Mouse (Mus musculus) macrophage (primary cell): ENCODE data around the gene Slc25a26. TPM values are rescaled to one million over a fixed set of nuclear protein-coding genes. Genes with fewer than 3 reads are reported as not detected.

Experiments
- H3K27ac ChIP-seq: fragments of 350-480 bp; formaldehyde crosslinking; 2 replicates; pipeline ENCODE4 v1.9.0; 2021
- H3K36me3 ChIP-seq: fragments of 350-480 bp; formaldehyde crosslinking; 2 replicates; pipeline ENCODE4 v1.9.0; 2021; ENCODE audit errors: inconsistent target
- H3K4me3 ChIP-seq: fragments of 350-480 bp; formaldehyde crosslinking; 2 replicates; pipeline ENCODE4 v1.9.0; 2021; ENCODE audit errors: inconsistent target
- H3K79me2 ChIP-seq: fragments of 350-480 bp; formaldehyde crosslinking; 2 replicates; pipeline ENCODE4 v1.9.0; 2021; ENCODE audit errors: inconsistent target
- WGBS: methylation state at CpG from one replicate; pipeline ENCODE4 v1.1.7; 2026; ENCODE audit warnings: inconsistent platforms; ENCODE audit not compliant: missing documents; 5-methylcytosine and 5-hydroxymethylcytosine counted together
- polyA plus RNA-seq: library from polyadenylated mRNA; stranded (reverse); fragments of 250-400 nt; gene quantifications from 3 replicates; pipeline ENCODE4 v1.2.4, GENCODE M21; 2018; ENCODE audit warnings: inconsistent platforms

Slc25a26 gene
- polyA plus RNA-seq, 1 experiment from 2014 or later: 3.0 TPM

GRCm38 (mm10) chr6:94599016-94599415 lies 98.9 kb downstream of the Slc25a26 start:
- no peaks in the 10 kb centered on the region for H3K79me2 ChIP-seq
- no peak overlapping the region for H3K4me3 ChIP-seq
- 95% methylated on average over 13 of the region's 13 CpGs for WGBS
- no peak overlapping the region for H3K27ac ChIP-seq
- H3K36me3 ChIP-seq: no peaks in the 10 kb centered on the region

GRCm38 (mm10) chr6:94601101-94601500 lies 101.0 kb downstream of the Slc25a26 start:
- 94% methylated on average over 5 of the region's 5 CpGs for WGBS

DNA sequence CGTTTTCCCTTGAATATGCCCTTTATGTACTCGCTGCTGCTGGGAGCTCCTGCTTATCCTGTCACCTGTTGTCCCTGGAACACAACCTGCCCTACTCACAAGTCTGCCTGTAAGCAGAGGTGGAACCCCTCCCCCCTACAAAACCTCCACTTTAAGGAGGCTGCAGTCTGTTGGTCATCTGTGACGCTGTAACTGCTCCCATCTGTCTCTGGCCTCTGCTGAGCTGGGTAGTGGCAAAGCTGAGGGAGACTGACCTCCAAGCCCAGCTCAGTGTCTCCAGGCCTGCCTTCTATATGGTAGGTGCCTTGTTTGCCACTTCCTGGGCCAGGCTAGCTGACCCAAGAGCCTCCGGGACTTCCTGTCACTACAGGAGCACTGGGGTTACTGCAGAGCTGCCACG lies 101.7 kb downstream of the Slc25a26 start:
- Histone ChIP-seq H3K4me3 (no peak overlapping the region), H3K36me3 (no peaks in the 10 kb centered on the region), H3K79me2 (no peaks in the 10 kb centered on the region), H3K27ac (no peak overlapping the region)
- 89% methylated on average over 5 of the region's 5 CpGs for WGBS

More at GRCm38 (mm10) chr6:94601101-94601500, 101.0 kb downstream of the Slc25a26 start:
- H3K27ac ChIP-seq: no peak overlapping the region
- H3K4me3 ChIP-seq: no peak overlapping the region
- H3K79me2 ChIP-seq: no peaks in the 10 kb centered on the region
- no peaks in the 10 kb centered on the region for H3K36me3 ChIP-seq

GRCm38 (mm10) chr6:94604072-94604471 lies 103.9 kb downstream of the Slc25a26 start:
- no peak overlapping the region for H3K27ac ChIP-seq
- no peaks in the 10 kb centered on the region for H3K79me2 ChIP-seq
- no peak overlapping the region for H3K4me3 ChIP-seq
- no peaks in the 10 kb centered on the region for H3K36me3 ChIP-seq
- WGBS: 85% methylated on average over 3 of the region's 3 CpGs

DNA sequence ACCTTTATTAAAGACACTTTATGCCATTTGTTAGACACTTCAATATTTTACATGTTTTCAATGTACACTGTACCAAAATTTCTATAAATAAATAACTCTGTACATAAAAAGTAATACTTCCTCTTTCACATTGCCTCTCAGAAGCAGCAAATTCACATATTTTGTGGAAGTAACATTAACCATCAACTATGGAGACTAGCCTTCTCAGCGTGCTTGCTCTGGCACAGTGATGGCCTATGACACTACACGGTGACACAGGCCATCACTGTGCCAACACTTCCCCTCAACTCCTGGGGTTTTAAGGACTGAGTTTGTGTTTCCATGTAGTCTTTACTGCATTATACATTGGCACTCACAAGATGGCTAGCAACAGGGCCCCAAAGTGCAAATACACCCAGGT lies 104.4 kb downstream of the Slc25a26 start:
- no peak overlapping the region for H3K27ac ChIP-seq
- WGBS: 3% methylated on average over 2 of the region's 2 CpGs
- no peaks in the 10 kb centered on the region for H3K36me3 ChIP-seq
- H3K4me3 ChIP-seq: no peak overlapping the region
- no peaks in the 10 kb centered on the region for H3K79me2 ChIP-seq

DNA sequence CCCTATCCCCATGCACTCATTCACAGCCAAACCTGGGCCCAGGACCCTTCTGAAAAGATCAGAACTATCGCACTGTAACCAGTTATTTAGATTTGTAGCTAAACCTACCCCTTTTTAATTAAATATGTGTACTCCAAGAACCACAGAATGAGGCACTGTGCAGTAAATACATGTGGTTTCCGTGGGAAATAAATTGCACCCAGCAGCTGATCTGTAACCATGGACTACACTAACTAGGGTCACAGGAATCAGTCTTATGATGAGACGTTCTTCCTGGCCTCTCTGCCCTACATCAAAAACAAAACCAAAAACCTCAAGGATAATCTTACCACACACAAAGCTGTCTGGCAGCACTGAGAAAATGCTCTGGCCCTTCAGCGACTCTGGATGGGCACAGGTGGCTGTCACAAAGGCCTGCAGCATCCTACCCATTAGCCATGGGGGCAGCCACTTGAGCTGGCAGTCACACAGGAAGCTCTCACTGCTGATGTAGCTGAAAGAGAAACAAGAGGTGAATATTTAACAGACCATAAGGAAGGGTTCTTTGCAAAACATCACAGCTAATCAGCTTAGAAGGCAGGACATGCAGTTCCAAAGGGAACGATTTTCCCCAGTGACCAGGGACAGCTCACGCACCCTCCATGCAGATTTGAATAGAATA lies 113.2 kb downstream of the Slc25a26 start:
- no peaks in the 10 kb centered on the region for H3K79me2 ChIP-seq
- 78% methylated on average over 6 of the region's 6 CpGs for whole genome bisulfite sequencing
- H3K4me3 ChIP-seq: no peak overlapping the region
- H3K27ac ChIP-seq: no peak overlapping the region
- no peaks in the 10 kb centered on the region for H3K36me3 ChIP-seq

GRCm38 (mm10) chr6:94614346-94614745 lies 114.2 kb downstream of the Slc25a26 start:
- 100% methylated on average over 6 of the region's 6 CpGs for WGBS
- H3K27ac ChIP-seq: no peak overlapping the region
- no peak overlapping the region for H3K4me3 ChIP-seq
- H3K36me3 ChIP-seq: no peaks in the 10 kb centered on the region
- H3K79me2 ChIP-seq: no peaks in the 10 kb centered on the region

DNA sequence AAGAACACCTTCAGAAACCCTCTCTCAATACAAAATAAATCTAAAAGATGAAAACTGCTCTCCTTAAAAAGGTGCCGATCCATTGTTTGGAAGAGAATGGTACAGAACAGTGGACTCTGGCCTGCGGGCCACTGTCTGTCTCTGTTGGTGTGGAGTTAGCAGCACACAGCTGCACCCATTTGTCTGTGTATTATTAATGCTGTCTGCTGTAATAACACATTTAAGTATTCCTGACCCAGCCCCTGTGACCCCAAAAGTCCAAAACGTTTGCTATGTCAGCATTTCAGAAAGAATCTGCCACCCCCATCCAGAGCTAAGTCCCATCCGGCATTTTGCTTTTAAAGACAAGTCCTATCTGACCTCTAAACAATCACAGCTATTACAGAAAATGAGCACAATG lies 115.8 kb downstream of the Slc25a26 start:
- Histone ChIP-seq H3K36me3 (no peaks in the 10 kb centered on the region), H3K4me3 (no peak overlapping the region), H3K79me2 (no peaks in the 10 kb centered on the region), H3K27ac (no peak overlapping the region)
- WGBS: 88% methylated on average over 4 of the region's 4 CpGs

GRCm38 (mm10) chr6:94618671-94619070 lies 118.5 kb downstream of the Slc25a26 start:
- Histone ChIP-seq H3K36me3 (no peaks in the 10 kb centered on the region), H3K4me3 (no peak overlapping the region), H3K79me2 (no peaks in the 10 kb centered on the region), H3K27ac (no peak overlapping the region)
- 92% methylated on average over 5 of the region's 5 CpGs for WGBS

DNA sequence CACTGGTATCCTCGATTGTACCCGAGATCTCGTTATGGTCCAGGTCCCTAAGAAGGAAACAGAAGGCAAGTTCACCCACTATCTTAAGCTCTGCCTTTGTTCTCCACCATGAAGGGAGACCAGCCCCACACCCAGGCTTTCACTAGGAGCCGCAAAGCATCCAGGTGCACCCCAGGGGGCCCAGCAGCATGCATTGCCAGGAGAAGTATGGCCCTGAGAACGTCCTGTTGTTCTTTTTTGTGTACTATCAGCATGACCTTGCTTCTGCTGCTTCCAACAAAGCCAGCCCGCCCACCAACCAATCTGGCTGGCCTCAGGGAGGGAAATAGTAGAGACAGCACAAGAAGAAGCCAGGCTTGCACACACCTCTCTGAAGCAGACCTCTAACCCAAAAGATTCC lies 120.2 kb downstream of the Slc25a26 start:
- H3K36me3 ChIP-seq: no peaks in the 10 kb centered on the region
- H3K79me2 ChIP-seq: no peaks in the 10 kb centered on the region
- H3K4me3 ChIP-seq: no peak overlapping the region
- WGBS: 89% methylated on average over 6 of the region's 6 CpGs
- no peak overlapping the region for H3K27ac ChIP-seq

DNA sequence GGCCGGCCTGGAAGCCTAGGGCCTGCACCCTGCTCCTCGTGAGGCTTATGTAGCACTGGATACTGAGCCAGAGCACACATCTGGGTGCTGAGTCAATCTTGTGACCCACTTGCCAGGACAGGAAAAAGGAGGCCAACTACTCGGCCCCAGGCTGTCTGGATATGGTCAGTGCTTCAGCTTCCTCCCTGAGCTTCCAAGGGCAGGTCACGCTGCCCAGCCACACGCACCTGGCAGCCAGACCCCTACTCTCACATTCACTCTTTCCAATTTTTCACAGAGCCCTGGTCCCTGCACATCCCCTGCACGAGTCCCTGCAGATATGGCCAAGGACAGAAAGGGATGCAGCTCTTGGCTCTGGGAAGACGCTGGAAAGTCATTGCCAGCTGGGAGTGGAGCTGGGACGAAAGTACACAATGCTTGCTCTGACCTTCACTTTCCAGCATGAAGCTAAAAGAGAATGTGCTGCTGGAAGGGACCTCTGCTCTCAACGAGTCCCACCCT lies 120.7 kb downstream of the Slc25a26 start:
- H3K36me3 ChIP-seq: no peaks in the 10 kb centered on the region
- H3K27ac ChIP-seq: no peak overlapping the region
- WGBS: 94% methylated on average over 8 of the region's 9 CpGs
- no peak overlapping the region for H3K4me3 ChIP-seq
- H3K79me2 ChIP-seq: no peaks in the 10 kb centered on the region

- Histone ChIP-seq H3K27ac (no peak overlapping the region), H3K4me3 (no peak overlapping the region), H3K79me2 (no peaks in the 10 kb centered on the region), H3K36me3 (no peaks in the 10 kb centered on the region)
- 87% methylated on average over 4 of the region's 4 CpGs for WGBS
Measured at GRCm38 (mm10) chr6:94622983-94623382, 122.9 kb downstream of the Slc25a26 start.

DNA sequence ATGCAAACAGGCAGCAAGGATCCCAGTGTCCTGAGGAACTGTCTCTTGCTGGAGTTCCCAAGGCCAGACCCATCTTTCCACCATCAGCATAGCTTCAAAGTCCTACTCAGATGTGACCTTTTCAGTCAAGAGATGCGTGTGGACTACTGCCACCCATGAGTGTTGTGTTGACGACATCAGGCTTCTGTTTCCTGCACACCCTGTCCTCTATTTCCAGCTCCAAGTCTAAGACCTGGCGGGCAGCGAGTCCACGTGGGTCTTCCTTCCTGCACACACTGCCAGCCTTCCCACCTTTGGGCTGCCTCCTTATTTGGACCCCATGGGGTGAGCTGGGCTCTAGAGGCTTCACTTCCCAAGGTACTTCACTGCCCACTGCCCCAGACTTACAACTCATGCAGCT lies 124.4 kb downstream of the Slc25a26 start:
- Histone ChIP-seq H3K27ac (no peak overlapping the region), H3K79me2 (no peaks in the 10 kb centered on the region), H3K36me3 (no peaks in the 10 kb centered on the region), H3K4me3 (no peak overlapping the region)
- WGBS: 82% methylated on average over 5 of the region's 5 CpGs

DNA sequence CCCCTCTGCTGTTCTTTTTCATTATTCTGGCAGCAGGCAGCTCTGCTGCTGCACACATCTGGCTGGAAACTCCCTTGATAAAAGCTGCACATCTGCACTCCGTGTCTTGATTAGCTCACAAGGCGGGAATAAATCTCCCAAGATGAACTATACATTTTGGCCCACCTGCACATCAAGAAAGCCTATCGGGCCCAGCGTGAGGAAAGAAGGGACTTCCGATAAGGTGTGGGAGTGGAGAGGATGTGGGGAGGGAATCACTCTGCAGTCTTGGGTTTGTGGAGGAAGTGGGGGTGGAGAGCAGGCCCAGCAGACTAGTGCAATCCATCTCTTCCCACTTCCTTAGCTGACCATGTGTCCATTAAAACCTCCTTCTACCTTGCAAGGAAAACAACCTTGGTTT lies 125.8 kb downstream of the Slc25a26 start:
- Histone ChIP-seq H3K4me3 (no peak overlapping the region), H3K79me2 (no peaks in the 10 kb centered on the region), H3K27ac (no peak overlapping the region), H3K36me3 (no peaks in the 10 kb centered on the region)
- 51% methylated on average over 5 of the region's 5 CpGs for WGBS

- 77% methylated on average over 2 of the region's 2 CpGs for WGBS
- no peaks in the 10 kb centered on the region for H3K79me2 ChIP-seq
- H3K36me3 ChIP-seq: no peaks in the 10 kb centered on the region
- no peak overlapping the region for H3K4me3 ChIP-seq
- H3K27ac ChIP-seq: no peak overlapping the region
Measured at GRCm38 (mm10) chr6:94626807-94627206, 126.7 kb downstream of the Slc25a26 start.
